Mouse (Mus musculus): ENCODE results near the gene Islr2. TPM values are rescaled to one million over a fixed set of nuclear protein-coding genes. Genes with fewer than 3 reads are reported as not detected.

Islr2 gene
- polyA plus RNA-seq, 1 experiment from 2014 or later = 19.6 TPM

- ATAC-seq (ENCODE audit: low FRiP score) (no peak), DNase-seq (ENCODE audit: low spot score, missing footprints) (peak; percentile 87)
- no peak overlapping the region for H3K4me3 ChIP-seq (ENCODE audit: low read depth, low read length)
- H3K4me2 ChIP-seq = no peak overlapping the region
- no peaks in the 10 kb centered on the region for H3K27me3 ChIP-seq (ENCODE audit: control insufficient read depth, insufficient read depth, low read length)
- no peak overlapping the region for H3K9ac ChIP-seq (ENCODE audit: low read length)
- 67% methylated on average over 9 of the region's 9 CpGs for WGBS
- H3K36me3 ChIP-seq (ENCODE audit: control insufficient read depth, insufficient read depth, low read length) = 0 out of 2 replicates have a peak, but pooled peaks cover 4% of the 10 kb centered on the region
- no peaks in the 10 kb centered on the region for H3K4me1 ChIP-seq (ENCODE audit: control insufficient read depth, insufficient read depth, low read length)
- H3K27ac ChIP-seq (ENCODE audit: low read depth, low read length) = no peak overlapping the region
- H3K9me3 ChIP-seq (ENCODE audit: control insufficient read depth, low read length) = no peaks in the 10 kb centered on the region
Measured at GRCm38 (mm10) chr9:58225915-58226913, 22.1 kb upstream of the Islr2 start.

GRCm38 (mm10) chr9:58224356-58224755, 20.2 kb upstream of the Islr2 start:
- DNase-seq (ENCODE audit: low spot score, missing footprints) = no peak
- Histone ChIP-seq H3K9ac (ENCODE audit: low read length) (no peak overlapping the region), H3K9me3 (ENCODE audit: control insufficient read depth, low read length) (no peaks in the 10 kb centered on the region), H3K27me3 (ENCODE audit: control insufficient read depth, insufficient read depth, low read length) (no peaks in the 10 kb centered on the region), H3K27ac (ENCODE audit: low read depth, low read length) (no peak overlapping the region), H3K4me1 (ENCODE audit: control insufficient read depth, insufficient read depth, low read length) (no peaks in the 10 kb centered on the region), H3K4me2 (no peak overlapping the region), H3K36me3 (ENCODE audit: control insufficient read depth, insufficient read depth, low read length) (0 out of 2 replicates have a peak, but pooled peaks cover 4% of the 10 kb centered on the region), H3K4me3 (ENCODE audit: low read depth, low read length) (no peak overlapping the region)
- WGBS = 94% methylated on average over 2 of the region's 2 CpGs
- no peak for ATAC-seq (ENCODE audit: low FRiP score)

- Histone ChIP-seq H3K9ac (ENCODE audit: low read length) (no peak overlapping the region), H3K36me3 (ENCODE audit: control insufficient read depth, insufficient read depth, low read length) (no peaks in the 10 kb centered on the region), H3K4me2 (no peak overlapping the region), H3K4me3 (ENCODE audit: low read depth, low read length) (no peak overlapping the region), H3K27ac (ENCODE audit: low read depth, low read length) (no peak overlapping the region), H3K27me3 (ENCODE audit: control insufficient read depth, insufficient read depth, low read length) (no peaks in the 10 kb centered on the region), H3K9me3 (ENCODE audit: control insufficient read depth, low read length) (no peaks in the 10 kb centered on the region), H3K4me1 (ENCODE audit: control insufficient read depth, insufficient read depth, low read length) (no peaks in the 10 kb centered on the region)
- DNase-seq (ENCODE audit: low spot score, missing footprints) = peak; percentile 90
- no peak for ATAC-seq (ENCODE audit: low FRiP score)
- 73% methylated on average over 24 of the region's 24 CpGs for WGBS
Measured at GRCm38 (mm10) chr9:58220218-58220903, 16.2 kb upstream of the Islr2 start.

GRCm38 (mm10) chr9:58218539-58218938, 14.4 kb upstream of the Islr2 start:
- no peak overlapping the region for H3K9ac ChIP-seq (ENCODE audit: low read length)
- H3K4me3 ChIP-seq (ENCODE audit: low read depth, low read length) = no peak overlapping the region
- H3K27me3 ChIP-seq (ENCODE audit: control insufficient read depth, insufficient read depth, low read length) = no peaks in the 10 kb centered on the region
- no peak overlapping the region for H3K27ac ChIP-seq (ENCODE audit: low read depth, low read length)
- ATAC-seq (ENCODE audit: low FRiP score) (no peak), DNase-seq (ENCODE audit: low spot score, missing footprints) (peak; percentile 49)
- no peaks in the 10 kb centered on the region for H3K9me3 ChIP-seq (ENCODE audit: control insufficient read depth, low read length)
- 91% methylated on average over 3 of the region's 3 CpGs for WGBS
- no peaks in the 10 kb centered on the region for H3K36me3 ChIP-seq (ENCODE audit: control insufficient read depth, insufficient read depth, low read length)
- H3K4me1 ChIP-seq (ENCODE audit: control insufficient read depth, insufficient read depth, low read length) = no peaks in the 10 kb centered on the region; the same call in 1 of the 2 replicates
- H3K4me2 ChIP-seq = no peak overlapping the region

- Histone ChIP-seq H3K27ac (ENCODE audit: low read depth, low read length) (no peak overlapping the region), H3K4me3 (ENCODE audit: low read depth, low read length) (no peak overlapping the region), H3K4me1 (ENCODE audit: control insufficient read depth, insufficient read depth, low read length) (no peaks in the 10 kb centered on the region; the same call in 1 of the 2 replicates), H3K9me3 (ENCODE audit: control insufficient read depth, low read length) (no peaks in the 10 kb centered on the region), H3K36me3 (ENCODE audit: control insufficient read depth, insufficient read depth, low read length) (no peaks in the 10 kb centered on the region), H3K27me3 (ENCODE audit: control insufficient read depth, insufficient read depth, low read length) (no peaks in the 10 kb centered on the region), H3K4me2 (no peak overlapping the region), H3K9ac (ENCODE audit: low read length) (no peak overlapping the region)
- DNase-seq (ENCODE audit: low spot score, missing footprints) (peak; percentile 90), ATAC-seq (ENCODE audit: low FRiP score) (peak; percentile 62; the same call in 1 of the 2 replicates)
- WGBS = 45% methylated on average over 6 of the region's 6 CpGs
Measured at GRCm38 (mm10) chr9:58216402-58216801, 12.3 kb upstream of the Islr2 start.

GRCm38 (mm10) chr9:58214519-58215180, 10.5 kb upstream of the Islr2 start:
- WGBS = 66% methylated on average over 8 of the region's 8 CpGs
- DNase-seq (ENCODE audit: low spot score, missing footprints) (no peak), ATAC-seq (ENCODE audit: low FRiP score) (no peak)
- Histone ChIP-seq H3K9me3 (ENCODE audit: control insufficient read depth, low read length) (no peaks in the 10 kb centered on the region), H3K4me3 (ENCODE audit: low read depth, low read length) (no peak overlapping the region), H3K36me3 (ENCODE audit: control insufficient read depth, insufficient read depth, low read length) (no peaks in the 10 kb centered on the region), H3K4me1 (ENCODE audit: control insufficient read depth, insufficient read depth, low read length) (no peaks in the 10 kb centered on the region; the same call in 1 of the 2 replicates), H3K9ac (ENCODE audit: low read length) (no peak overlapping the region), H3K27me3 (ENCODE audit: control insufficient read depth, insufficient read depth, low read length) (no peaks in the 10 kb centered on the region), H3K4me2 (no peak overlapping the region), H3K27ac (ENCODE audit: low read depth, low read length) (no peak overlapping the region)

GRCm38 (mm10) chr9:58213865-58214264, 9.7 kb upstream of the Islr2 start:
- DNase-seq (ENCODE audit: low spot score, missing footprints) (no peak), ATAC-seq (ENCODE audit: low FRiP score) (no peak)
- no peak overlapping the region for H3K4me3 ChIP-seq (ENCODE audit: low read depth, low read length)
- H3K9ac ChIP-seq (ENCODE audit: low read length) = no peak overlapping the region
- H3K9me3 ChIP-seq (ENCODE audit: control insufficient read depth, low read length) = no peaks in the 10 kb centered on the region
- H3K36me3 ChIP-seq (ENCODE audit: control insufficient read depth, insufficient read depth, low read length) = no peaks in the 10 kb centered on the region
- no peak overlapping the region for H3K4me2 ChIP-seq
- WGBS = 35% methylated on average over 5 of the region's 5 CpGs
- H3K27ac ChIP-seq (ENCODE audit: low read depth, low read length) = no peak overlapping the region
- no peaks in the 10 kb centered on the region for H3K27me3 ChIP-seq (ENCODE audit: control insufficient read depth, insufficient read depth, low read length)
- no peaks in the 10 kb centered on the region; the same call in 1 of the 2 replicates for H3K4me1 ChIP-seq (ENCODE audit: control insufficient read depth, insufficient read depth, low read length)

GRCm38 (mm10) chr9:58213377-58213776, 9.3 kb upstream of the Islr2 start:
- Histone ChIP-seq H3K27ac (ENCODE audit: low read depth, low read length) (no peak overlapping the region), H3K4me3 (ENCODE audit: low read depth, low read length) (no peak overlapping the region), H3K9ac (ENCODE audit: low read length) (no peak overlapping the region), H3K4me2 (no peak overlapping the region), H3K27me3 (ENCODE audit: control insufficient read depth, insufficient read depth, low read length) (no peaks in the 10 kb centered on the region), H3K4me1 (ENCODE audit: control insufficient read depth, insufficient read depth, low read length) (no peaks in the 10 kb centered on the region; the same call in 1 of the 2 replicates), H3K9me3 (ENCODE audit: control insufficient read depth, low read length) (no peaks in the 10 kb centered on the region), H3K36me3 (ENCODE audit: control insufficient read depth, insufficient read depth, low read length) (no peaks in the 10 kb centered on the region)
- DNase-seq (ENCODE audit: low spot score, missing footprints) = no peak
- ATAC-seq (ENCODE audit: low FRiP score) = no peak
- 69% methylated on average over 5 of the region's 5 CpGs for WGBS

All from midbrain, embryonic 11.5 days (tissue).